Mouse (Mus musculus) brown adipose tissue, adult 24 weeks (tissue): ENCODE measurements at regions not wholly inside any gene's neighbourhood (a gene's known extent, or its start where the extent isn't known, plus 50 kb on each side); places are given as distances from the start of the nearest gene placed in this dataset.

Experiments
- H3K27ac ChIP-seq: fragments of 200-500 bp; replicated peaks from 2 replicates; pipeline ENCODE4 v1.5.1; 2012; ENCODE audit warnings: low read depth, mild to moderate bottlenecking, low read length
- H3K4me1 ChIP-seq: fragments of 200-500 bp; 2 replicates; pipeline ENCODE4 v1.6.1; 2012; ENCODE audit warnings: low read length, mixed read lengths; ENCODE audit not compliant: control insufficient read depth, insufficient read depth, insufficient read length
- H3K4me3 ChIP-seq: fragments of 200-500 bp; 2 replicates; pipeline ENCODE4 v1.5.1; 2012; ENCODE audit warnings: low read depth, mild to moderate bottlenecking, low read length, moderate library complexity; ENCODE audit not compliant: insufficient read depth

DNA sequence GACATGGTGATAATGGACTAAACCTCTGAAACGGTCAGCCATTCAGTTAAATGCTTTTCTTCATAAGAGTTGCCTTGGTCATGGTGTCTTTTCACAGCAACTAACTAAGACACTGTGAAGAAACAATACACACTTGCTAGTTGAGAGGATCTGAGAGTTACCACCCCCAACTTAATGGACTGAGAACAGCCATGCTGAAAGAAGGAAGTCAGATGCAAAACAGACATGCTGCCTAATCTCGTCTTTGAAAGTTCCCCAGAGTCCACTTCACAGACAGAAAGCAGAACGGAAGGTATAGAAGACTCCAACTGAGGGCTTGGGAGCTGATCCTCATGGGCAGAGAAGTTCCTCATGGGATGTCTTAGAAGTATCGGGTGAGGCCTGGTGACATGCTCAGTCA lies 111.8 kb upstream of the Pmepa1 start:
- Histone ChIP-seq H3K4me3 (no peak overlapping the region), H3K27ac (no peak overlapping the region), H3K4me1 (peaks cover 15% of the 10 kb centered on the region)

DNA sequence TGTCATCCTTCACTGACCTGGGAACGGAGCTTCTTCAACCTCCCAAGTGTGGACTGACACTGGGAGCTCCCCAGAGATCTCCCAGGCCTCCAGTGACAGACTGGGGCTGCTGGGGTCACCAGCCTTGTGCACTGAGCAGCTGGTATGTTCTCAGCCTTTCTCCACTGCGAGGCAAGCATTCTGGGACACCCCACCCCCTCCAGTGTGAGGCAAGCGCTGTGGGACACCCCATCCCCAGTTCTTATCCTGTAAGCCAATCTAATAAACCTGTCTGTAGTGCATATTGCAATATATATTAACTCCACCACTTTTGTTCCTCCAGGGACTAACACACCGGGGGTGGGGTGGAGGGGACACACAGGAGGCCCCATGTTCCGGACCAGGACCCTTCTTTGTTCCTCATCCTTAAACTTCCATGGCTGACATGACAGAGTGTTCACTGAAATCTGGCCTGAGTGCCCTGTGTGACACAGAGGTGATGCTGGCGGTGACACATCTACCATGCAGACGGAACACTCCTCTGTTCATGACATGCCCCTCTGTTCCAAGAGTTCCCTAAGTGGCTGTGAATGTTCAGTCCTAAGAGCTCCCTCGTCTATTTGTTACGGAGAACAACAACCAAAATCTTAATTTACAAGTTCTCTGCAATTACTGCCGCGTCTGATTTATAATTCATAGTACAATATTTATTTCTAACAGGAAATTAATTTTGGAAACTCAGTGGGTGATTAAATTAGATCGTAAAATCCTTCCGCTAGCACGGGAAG lies 116.4 kb upstream of the Pmepa1 start:
- Histone ChIP-seq H3K4me3 (no peak overlapping the region), H3K27ac (no peak overlapping the region), H3K4me1 (peaks cover 5% of the 10 kb centered on the region; the same call in 1 of the 2 replicates)

DNA sequence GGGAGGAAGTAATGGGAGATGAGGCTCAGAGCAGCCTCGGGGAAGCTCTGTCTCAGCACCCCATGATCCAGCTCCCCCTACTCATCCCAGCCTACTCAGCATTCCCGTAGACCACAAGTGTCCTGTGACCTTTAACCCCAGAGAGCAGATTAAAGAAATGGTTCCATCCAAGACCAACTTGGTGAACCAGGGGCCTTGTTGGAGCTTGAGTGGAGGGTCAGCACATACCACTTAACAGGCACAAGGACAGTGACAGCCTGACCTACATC lies 116.9 kb upstream of the Pmepa1 start:
- Histone ChIP-seq H3K27ac (no peak overlapping the region), H3K4me1 (peaks cover 5% of the 10 kb centered on the region; the same call in 1 of the 2 replicates), H3K4me3 (no peak overlapping the region)

DNA sequence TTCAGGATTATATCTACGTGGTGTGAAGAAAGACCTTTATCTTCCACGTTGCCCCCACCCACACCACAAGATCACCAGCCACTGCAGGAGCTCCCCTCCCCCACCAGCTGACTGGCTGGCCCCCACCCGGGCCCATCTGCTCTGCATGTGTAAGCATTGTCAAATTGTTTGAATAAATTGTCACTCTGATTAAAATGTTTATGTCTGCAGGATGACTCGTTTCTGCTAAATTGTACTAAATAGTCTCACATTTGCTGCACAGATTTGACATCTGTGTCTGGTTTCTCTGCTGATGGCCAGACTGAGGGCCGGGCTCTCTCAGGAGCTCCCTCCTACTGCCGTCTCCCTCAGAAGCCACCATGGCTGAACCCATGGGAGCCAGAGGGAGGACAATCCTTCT lies 119.2 kb upstream of the Pmepa1 start:
- Histone ChIP-seq H3K27ac (no peak overlapping the region), H3K4me3 (no peak overlapping the region), H3K4me1 (peaks cover 5% of the 10 kb centered on the region; the same call in 1 of the 2 replicates)

DNA sequence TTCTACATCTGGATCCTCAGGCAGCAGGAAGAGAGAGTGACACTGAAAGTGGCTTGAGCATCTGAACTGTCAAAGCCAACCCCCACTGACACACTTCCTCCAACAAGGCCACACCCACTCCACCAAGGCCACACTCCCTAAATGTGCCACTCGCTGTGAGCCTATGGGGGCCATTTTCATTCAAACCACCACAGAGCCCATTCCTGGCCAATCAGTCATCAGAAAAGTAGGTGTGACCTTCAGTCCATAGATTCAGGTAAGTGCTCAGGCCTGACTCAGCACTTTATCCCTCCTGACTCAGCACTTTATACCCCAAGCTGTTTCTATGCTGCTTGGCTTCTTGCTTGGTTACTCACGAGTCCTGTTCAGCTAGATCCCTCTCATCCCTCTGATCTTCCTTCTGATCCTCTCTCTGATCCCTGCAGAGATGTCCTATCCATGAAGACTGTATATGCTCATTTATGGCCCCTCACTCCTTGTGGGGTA lies 121.6 kb upstream of the Pmepa1 start:
- Histone ChIP-seq H3K4me3 (no peak overlapping the region), H3K4me1 (peaks cover 3% of the 10 kb centered on the region; the same call in 1 of the 2 replicates), H3K27ac (no peak overlapping the region)

DNA sequence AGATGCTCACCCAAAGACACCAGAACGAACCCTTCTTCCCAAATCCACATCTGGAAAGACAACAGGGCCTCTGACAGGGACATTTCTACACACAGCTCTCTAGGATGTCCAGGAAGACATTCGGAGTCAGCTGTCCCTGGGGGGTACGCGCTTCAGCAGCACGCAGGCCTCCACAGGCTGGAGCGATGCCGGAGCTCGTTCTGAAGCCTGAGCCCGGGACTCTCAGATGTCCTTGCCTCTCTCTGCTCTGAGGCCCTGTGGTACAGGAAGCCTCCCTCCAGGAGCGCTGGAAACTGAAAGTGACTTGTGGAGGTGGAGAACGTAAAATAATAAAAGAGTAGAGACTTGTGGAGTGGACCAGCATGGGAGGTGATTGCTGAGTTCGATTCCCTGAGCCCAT lies 116.8 kb upstream of the 1700021F07Rik start:
- Histone ChIP-seq H3K4me3 (no peak overlapping the region), H3K4me1 (peaks cover 5% of the 10 kb centered on the region; the same call in 1 of the 2 replicates), H3K27ac (no peak overlapping the region)

DNA sequence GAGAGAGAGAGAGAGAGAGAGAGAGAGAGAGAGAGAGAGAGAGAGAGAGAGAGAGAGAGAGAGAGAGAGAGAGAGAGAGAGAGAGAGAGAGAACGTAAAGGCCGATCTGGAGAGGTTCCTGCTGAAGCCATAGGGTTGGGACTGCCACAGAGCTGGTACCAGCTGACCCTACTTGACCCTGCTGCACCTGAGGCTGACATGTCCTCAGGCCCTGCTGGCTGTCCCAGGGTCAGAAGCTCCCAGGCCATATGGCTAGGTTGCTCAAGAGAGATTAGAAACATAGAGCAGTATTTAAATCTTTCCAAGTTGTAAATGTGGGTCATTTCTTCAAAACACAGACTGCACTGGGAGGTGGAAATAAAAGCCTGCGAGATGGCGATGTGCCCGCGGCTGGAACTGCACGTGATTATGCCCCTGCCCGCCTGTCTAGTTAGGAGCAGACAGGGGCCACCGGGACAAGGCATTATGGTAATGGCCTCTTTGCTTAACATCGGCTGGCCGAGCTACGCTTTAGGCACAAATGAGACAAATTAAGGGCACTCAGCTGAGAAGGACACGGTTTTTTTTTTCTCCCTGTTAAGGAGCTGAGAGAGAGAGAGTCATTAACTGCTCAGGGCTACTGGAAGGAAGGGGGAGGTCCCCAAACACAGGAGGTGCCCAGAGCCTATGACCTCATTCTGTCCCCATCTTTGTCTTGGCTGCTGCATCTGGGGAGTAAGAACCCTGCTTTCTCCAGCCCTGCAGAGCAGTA lies 115.9 kb upstream of the 1700021F07Rik start:
- Histone ChIP-seq H3K4me1 (peaks cover 5% of the 10 kb centered on the region; the same call in 1 of the 2 replicates), H3K27ac (peak overlapping the region; percentile 18), H3K4me3 (no peak overlapping the region)

DNA sequence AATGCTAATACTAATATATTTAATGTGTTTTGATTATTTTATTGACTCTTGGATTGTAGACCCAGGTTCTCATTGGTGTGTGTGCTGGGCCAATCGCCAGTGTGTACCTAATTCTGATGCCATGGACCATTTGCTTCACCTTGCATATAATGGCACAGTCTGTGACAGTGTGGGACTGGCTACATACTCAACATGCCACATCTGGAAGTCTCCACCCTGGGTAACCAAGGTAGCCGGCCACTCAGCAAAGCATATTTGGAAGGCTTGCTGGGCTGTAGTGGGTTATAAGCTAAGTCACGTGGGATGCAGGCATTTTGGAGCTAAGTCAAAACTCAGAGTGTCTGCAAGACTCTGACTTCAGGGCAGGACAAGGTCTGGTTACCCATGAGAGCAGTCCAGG lies 115.3 kb upstream of the 1700021F07Rik start:
- peaks cover 5% of the 10 kb centered on the region; the same call in 1 of the 2 replicates for H3K4me1 ChIP-seq
- H3K27ac ChIP-seq: no peak overlapping the region
- no peak overlapping the region for H3K4me3 ChIP-seq

DNA sequence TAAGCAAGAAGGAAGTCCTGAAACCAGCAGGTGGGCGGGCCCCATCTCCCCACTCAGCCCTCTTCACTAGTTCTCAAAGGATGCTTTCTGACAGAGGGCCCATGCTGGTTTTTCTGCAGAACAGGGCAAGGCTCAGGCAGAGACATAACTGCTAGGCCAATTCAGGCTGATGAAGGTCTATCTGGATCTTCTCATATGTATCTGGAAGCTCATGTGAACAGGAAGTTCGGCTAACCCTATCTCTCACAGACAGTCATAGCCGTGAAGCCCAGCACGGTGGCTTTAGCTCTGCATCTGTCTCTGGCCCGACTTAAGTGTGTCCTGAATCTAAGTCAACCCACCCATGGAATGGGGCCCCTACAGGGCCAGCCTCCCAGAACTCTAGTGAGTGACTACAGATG lies 113.7 kb upstream of the 1700021F07Rik start:
- Histone ChIP-seq H3K27ac (no peak overlapping the region), H3K4me3 (no peak overlapping the region), H3K4me1 (peaks cover 8% of the 10 kb centered on the region; the same call in 1 of the 2 replicates)

DNA sequence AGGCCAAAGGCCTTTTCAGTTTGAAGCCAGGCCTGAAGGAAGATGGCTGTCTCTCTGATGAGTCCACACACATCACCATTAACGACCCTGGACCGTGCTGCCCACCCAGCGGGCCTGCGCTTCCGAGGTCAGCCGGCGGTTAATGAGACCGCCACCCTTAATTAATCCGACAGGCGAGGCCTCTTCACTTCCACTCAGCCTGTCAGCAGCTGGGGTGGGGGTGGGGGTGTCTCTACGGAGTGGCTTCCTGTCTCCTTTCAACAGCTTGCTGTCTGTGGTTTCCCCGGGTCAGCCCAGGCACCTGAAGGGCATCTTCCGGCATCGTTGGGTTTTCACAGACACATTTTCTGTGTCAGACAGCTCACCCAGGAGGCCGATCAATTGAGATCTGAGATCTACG lies 113.0 kb upstream of the 1700021F07Rik start:
- no peak overlapping the region for H3K4me3 ChIP-seq
- no peak overlapping the region for H3K27ac ChIP-seq
- peaks cover 11% of the 10 kb centered on the region for H3K4me1 ChIP-seq

DNA sequence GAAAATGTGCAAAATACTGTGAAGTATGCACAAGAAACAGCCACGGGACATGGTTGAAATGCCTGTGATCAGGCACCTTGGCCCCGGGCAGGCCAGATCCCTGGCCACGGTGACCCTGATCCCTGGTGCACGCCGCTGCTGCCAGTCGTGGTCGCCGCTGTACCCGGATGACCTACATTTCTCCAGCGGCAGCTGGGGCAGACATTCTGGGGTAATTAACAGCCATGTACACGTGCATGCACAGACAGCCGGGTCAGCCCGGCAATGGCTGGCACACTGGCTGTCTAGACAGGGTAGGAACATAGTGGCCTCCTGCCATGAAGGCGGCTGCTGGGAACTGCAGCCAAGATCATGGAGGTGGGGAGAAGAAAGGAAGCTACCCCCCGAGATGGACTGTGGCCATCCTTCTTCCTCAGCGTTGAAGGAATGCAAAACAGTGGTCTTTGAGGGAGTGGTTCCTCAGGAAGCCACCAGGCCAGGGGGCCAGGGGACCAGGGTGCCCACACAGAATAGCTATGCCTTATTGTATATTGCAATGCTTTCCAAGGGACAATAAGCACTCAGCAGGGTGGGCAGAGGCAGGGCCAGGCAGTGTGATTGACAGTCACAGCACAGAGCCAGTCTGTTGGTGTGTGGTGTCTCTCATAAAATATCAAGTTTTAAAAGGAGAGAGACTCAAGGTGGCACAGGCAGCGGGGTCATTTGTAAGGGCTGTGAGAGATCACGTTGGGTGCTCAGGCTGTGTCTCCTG lies 108.3 kb upstream of the 1700021F07Rik start:
- H3K27ac ChIP-seq: peak overlapping the region; percentile 74
- peaks cover 7% of the 10 kb centered on the region; the same call in 1 of the 2 replicates for H3K4me1 ChIP-seq
- H3K4me3 ChIP-seq: no peak overlapping the region

DNA sequence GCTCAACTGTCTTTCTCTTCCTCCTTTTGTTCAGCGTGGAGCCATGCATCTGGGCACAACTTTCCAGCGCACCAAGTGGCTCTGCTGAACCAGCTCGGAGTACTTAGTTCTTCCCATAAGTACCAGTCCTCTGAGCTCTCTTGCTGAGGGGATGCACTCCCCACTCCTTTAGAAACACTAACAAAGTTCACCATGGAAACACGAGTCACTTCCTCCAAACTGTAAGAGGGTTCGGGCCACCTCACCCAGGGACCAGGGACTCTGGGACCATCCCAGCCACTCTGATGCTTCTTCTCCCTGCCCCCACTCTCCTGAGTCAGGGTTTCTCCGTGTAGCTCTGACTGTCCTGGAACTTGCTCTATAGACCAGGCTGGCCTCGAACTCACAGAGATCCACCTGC lies 107.0 kb upstream of the 1700021F07Rik start:
- H3K4me3 ChIP-seq: no peak overlapping the region
- peaks cover 7% of the 10 kb centered on the region; the same call in 1 of the 2 replicates for H3K4me1 ChIP-seq
- H3K27ac ChIP-seq: no peak overlapping the region; the same call in 1 of the 2 replicates

DNA sequence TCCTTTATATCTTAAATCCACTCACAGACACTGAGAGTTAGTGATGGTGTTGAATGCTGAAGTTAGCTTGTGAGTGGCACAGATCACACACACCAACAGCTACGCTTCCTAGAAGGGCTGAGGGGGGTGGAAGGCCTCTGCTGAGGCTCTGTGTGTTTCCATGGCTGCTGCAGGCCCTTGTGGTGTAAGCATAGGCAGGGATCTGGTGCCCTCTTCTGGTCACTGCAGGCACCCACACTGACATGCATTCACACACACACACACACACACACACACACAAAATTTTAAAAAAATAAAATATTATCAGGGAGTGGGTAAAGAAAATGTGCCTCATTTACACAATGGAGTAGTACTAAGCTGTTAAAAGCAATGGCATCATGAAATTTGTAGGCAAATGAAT lies 105.5 kb upstream of the 1700021F07Rik start:
- H3K4me3 ChIP-seq: no peak overlapping the region
- no peak overlapping the region for H3K27ac ChIP-seq
- H3K4me1 ChIP-seq: peaks cover 7% of the 10 kb centered on the region; the same call in 1 of the 2 replicates

DNA sequence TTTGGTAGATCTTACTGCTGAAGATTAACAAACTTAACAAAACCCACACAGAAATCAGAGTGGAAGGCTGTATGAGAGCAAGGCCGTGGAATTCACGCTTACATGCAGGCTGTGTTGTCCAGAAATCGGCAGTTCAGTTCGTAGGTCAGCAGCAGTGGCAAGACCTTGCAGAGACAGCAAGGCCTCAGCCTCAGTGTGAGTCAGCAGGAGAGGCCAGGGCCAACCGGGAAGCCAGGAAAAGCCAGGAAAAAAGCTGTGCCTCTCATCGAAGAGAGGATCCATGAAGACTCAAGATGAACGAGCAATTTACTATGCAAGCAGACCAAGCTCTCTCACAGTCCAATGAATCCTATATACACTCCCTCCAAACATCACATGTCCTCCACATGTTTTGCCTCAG lies 103.4 kb upstream of the 1700021F07Rik start:
- peaks cover 5% of the 10 kb centered on the region; the same call in 1 of the 2 replicates for H3K4me1 ChIP-seq
- no peak overlapping the region for H3K27ac ChIP-seq
- no peak overlapping the region for H3K4me3 ChIP-seq

DNA sequence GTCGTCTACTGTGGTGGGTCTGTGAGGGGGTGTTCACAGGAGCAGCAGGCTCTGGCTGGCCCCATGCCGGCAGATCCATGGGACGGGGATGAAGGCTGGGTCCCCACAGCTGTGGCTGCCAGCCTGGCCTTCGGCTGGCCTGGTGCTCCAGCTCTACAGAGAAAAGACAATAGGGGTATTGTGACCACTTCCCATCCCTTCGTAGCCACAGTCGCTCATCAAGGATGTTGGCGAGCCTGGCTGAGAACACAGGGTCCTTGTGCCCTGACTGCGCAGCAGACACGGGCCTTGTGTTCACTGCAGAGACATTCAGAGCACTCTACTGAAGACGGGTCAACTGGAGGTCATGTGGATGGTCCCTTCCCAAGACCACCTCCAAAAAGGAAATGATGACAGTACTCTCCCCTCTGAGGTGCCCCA lies 102.4 kb upstream of the 1700021F07Rik start:
- no peak overlapping the region for H3K4me3 ChIP-seq
- H3K27ac ChIP-seq: no peak overlapping the region
- no peaks in the 10 kb centered on the region for H3K4me1 ChIP-seq
